Mouse (Mus musculus) megakaryocyte-erythroid progenitor cell, adult 5-6 weeks (primary cell): ENCODE results near the gene Mapkap1. TPM values are rescaled to one million over a fixed set of nuclear protein-coding genes. Genes with fewer than 3 reads are reported as not detected.
"Not testable (repeated sequence)": the region's sequence is repeated elsewhere in the genome, so short reads cannot be mapped to it uniquely, and the experiment has no call there.

ENCODE experiments used
- ATAC-seq: replicated peaks from 2 replicates; pipeline ENCODE4 v1.8.0; 2016; ENCODE audit warnings: mild to moderate bottlenecking, inconsistent platforms; ENCODE audit not compliant: severe bottlenecking, poor library complexity, low FRiP score, low TSS enrichment
- total RNA-seq, 2 experiments: library from RNA; stranded (forward) in 1 of 2; stranded (reverse) in 1 of 2; fragments of 200-1000, 215-1000 nt in 1 of 2; fragments of >200 nt in 1 of 2; fragmentation: Nextera tagmentation in 1 of 2; gene quantifications; 2 replicates each; pipeline ENCODE4 v1.2.3; 2014 to 2017

Mapkap1 gene
- total RNA-seq, 2 experiments from 2014 or later, result 28.2 to 54.3 TPM

- ATAC-seq, result no peak
Measured at GRCm38 (mm10) chr2:34425573-34426223, 19.1 kb downstream of the Mapkap1 start.

GRCm38 (mm10) chr2:34430663-34431062, 24.1 kb downstream of the Mapkap1 start:
- no peak for ATAC-seq

GRCm38 (mm10) chr2:34431701-34432372, 25.3 kb downstream of the Mapkap1 start:
- no peak for ATAC-seq

GRCm38 (mm10) chr2:34432887-34433286, 26.3 kb downstream of the Mapkap1 start:
- ATAC-seq, result not testable (repeated sequence)

GRCm38 (mm10) chr2:34436321-34436720, 29.8 kb downstream of the Mapkap1 start:
- no peak for ATAC-seq

GRCm38 (mm10) chr2:34448756-34449155, 42.2 kb downstream of the Mapkap1 start:
- no peak for ATAC-seq

GRCm38 (mm10) chr2:34462490-34462889, 55.9 kb downstream of the Mapkap1 start:
- ATAC-seq, result no peak

- no peak for ATAC-seq
Measured at GRCm38 (mm10) chr2:34468559-34469141, 62.1 kb downstream of the Mapkap1 start.

GRCm38 (mm10) chr2:34469324-34469723, 62.8 kb downstream of the Mapkap1 start:
- ATAC-seq, result no peak

- no peak for ATAC-seq
Measured at GRCm38 (mm10) chr2:34473775-34474174, 67.2 kb downstream of the Mapkap1 start.

- ATAC-seq, result no peak
Measured at GRCm38 (mm10) chr2:34481401-34481800, 74.8 kb downstream of the Mapkap1 start.

GRCm38 (mm10) chr2:34482102-34482501, 75.5 kb downstream of the Mapkap1 start:
- no peak for ATAC-seq

- ATAC-seq, result no peak
Measured at GRCm38 (mm10) chr2:34482531-34482930, 76.0 kb downstream of the Mapkap1 start.

- no peak for ATAC-seq
Measured at GRCm38 (mm10) chr2:34487281-34487680, 80.7 kb downstream of the Mapkap1 start.

GRCm38 (mm10) chr2:34503975-34504730, 97.6 kb downstream of the Mapkap1 start:
- ATAC-seq, result no peak

GRCm38 (mm10) chr2:34506162-34506561, 99.6 kb downstream of the Mapkap1 start:
- ATAC-seq, result not testable (repeated sequence)

- ATAC-seq, result no peak
Measured at GRCm38 (mm10) chr2:34509856-34510255, 103.3 kb downstream of the Mapkap1 start.

- no peak for ATAC-seq
Measured at GRCm38 (mm10) chr2:34515263-34515662, 108.7 kb downstream of the Mapkap1 start.

- ATAC-seq, result no peak
Measured at GRCm38 (mm10) chr2:34518083-34518482, 111.5 kb downstream of the Mapkap1 start.

- ATAC-seq, result no peak
Measured at GRCm38 (mm10) chr2:34518526-34518925, 112.0 kb downstream of the Mapkap1 start.
